Mouse (Mus musculus) yolk sac, embryonic 10.5 days (tissue): ENCODE measurements at regions not wholly inside any gene's neighbourhood (a gene's known extent, or its start where the extent isn't known, plus 50 kb on each side); places are given as distances from the start of the nearest gene placed in this dataset.

ENCODE experiments used
- DNase-seq: peaks from one replicate; pipeline ENCODE4 v3.0.0-alpha.2; 2017; ENCODE audit warnings: low spot score

DNA sequence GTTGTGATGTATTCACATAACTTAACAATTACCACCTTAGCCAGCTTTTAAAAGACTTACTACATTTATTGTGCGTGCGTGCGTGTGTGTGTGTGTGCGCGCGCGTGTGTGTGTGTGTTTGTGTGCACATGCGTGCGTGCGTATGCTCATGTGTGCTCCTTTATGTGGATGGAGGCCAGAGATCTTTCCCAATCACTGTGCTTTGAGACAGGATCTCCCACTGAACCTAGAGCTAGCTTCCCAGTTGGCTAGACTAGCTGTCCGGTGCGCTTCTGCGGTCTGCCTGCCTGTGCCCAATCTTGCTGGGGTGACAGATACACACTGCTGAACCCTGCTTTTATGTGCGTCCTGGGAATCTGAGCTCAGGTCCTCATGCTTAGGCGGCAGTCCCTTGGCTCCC is 50.1 kb upstream of the Arhgap29 start:
- no peak for DNase-seq

GRCm38 (mm10) chr3:121900429-121900844 is 51.9 kb upstream of the Arhgap29 start:
- no peak for DNase-seq

DNA sequence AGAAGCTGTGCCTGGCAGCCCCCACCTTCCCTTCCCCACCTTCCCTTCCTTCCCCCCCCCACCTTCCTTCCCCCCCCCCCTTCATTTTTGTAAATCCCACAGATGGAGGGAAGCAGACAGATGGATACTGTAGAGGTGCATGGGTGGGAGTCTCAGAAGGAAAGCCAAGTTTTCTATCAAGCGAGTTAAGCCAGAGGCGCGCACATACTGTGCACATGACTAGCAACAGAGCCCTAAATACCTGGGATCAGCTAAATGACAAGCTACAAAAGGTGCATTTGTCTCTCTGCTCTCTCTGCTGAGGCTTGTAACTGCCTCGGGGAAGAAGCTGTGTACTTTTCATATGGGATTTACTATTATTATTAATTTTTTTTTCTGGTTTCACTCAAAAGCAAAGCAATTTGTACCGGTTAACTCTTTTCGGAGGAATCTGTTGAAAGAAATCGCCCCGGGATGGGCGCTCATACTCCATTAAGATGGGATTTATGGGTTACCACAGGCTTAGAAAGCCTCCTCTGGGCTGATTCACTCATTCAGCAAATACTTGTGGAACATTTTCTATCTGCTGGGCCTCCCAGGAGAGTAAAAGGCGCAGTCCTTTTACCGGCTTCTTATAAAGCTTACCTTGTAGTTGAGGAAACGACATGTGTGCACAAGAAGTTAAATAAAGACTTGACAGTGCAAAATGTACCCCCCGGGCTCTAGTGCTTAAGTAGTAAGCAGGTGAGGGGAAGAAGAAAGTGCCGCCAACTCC is 54.3 kb upstream of the Arhgap29 start:
- DNase-seq = no peak

GRCm38 (mm10) chr3:121893606-121894005 is 58.7 kb upstream of the Arhgap29 start:
- no peak for DNase-seq

DNA sequence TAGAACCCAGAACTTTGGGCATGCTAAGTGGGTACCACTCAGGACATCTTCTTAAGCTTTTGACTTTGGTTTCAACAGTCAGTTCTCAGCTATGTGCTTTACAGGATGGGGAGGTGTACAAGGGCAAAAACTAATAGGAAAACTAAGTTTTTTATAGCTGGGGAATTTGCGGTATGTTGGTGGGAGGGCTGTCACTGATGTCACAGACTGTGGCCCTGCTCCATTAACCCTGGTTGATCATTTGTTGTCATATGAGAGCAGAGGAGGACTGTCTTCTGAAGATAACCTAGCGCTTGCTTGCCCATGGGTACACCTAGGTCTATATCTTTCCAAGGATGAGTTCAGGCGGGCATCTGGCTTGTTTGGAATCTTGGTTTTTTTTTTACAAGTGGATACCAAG is 59.7 kb upstream of the Arhgap29 start:
- no peak for DNase-seq

- no peak for DNase-seq
Observed at GRCm38 (mm10) chr3:121891338-121891737, 61.0 kb upstream of the Arhgap29 start.

DNA sequence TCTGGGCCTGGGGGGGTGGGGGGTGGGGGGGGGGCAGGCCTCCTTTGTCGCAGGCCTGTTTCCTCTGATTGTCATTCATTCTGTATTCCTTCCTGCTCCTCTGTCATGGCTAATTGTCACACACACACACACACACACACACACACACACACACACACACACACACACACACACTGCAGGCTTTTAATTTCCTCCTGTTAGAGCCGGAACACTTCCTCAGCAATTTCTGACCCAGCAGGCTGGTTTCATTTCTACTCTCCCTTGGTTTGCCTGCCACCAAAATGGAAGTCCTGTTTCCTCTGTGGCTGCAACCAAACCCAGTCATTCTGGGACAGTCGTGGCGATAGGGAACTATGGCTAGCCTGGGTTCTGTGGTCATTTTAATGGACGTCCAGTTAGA is 61.8 kb upstream of the Arhgap29 start:
- no peak for DNase-seq

GRCm38 (mm10) chr3:121886870-121887605 is 65.3 kb upstream of the Arhgap29 start:
- DNase-seq = no peak

GRCm38 (mm10) chr3:121886309-121886708 is 66.0 kb upstream of the Arhgap29 start:
- no peak for DNase-seq

DNA sequence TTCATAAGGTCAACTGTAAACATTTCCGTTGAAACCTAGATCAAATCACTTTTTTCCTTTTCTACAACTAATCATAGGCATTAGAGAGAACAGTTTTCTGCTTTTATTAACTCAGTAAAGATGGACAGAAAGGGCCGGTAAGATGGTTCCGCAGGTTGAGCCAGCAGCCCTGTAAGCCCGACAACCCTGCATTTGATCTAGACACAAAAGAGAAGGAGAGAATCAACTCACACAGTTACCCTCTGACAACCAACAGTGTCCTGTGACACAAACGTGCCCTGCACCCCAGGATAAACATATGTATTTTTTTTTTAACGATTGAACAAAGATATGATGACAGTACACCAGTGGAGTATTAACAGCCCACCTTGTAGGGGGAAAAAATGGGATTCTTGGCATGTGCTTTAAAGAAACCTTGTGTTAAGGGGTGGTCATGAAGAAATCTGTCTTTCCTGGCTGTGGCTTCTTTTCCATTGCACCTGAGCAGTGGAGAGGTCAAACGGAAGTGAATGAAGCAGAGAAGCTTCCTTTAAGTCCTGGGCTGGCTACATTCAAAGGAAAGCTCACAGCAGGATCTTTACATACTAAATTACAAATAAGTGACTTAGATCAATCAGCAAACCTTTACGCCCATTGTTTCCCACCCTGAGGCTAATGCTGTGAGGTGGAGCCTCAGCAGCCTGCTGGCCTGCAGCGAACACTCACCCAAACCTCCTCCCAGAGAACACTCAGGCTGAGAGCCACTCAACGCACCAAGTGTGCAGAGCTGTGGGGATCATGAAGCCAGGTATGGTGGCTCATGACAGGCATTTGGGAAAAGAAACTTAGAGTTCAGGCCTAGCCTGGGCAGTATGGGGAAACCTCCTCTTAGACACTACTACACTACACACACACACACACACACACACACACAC is 66.8 kb upstream of the Arhgap29 start:
- DNase-seq = no peak

DNA sequence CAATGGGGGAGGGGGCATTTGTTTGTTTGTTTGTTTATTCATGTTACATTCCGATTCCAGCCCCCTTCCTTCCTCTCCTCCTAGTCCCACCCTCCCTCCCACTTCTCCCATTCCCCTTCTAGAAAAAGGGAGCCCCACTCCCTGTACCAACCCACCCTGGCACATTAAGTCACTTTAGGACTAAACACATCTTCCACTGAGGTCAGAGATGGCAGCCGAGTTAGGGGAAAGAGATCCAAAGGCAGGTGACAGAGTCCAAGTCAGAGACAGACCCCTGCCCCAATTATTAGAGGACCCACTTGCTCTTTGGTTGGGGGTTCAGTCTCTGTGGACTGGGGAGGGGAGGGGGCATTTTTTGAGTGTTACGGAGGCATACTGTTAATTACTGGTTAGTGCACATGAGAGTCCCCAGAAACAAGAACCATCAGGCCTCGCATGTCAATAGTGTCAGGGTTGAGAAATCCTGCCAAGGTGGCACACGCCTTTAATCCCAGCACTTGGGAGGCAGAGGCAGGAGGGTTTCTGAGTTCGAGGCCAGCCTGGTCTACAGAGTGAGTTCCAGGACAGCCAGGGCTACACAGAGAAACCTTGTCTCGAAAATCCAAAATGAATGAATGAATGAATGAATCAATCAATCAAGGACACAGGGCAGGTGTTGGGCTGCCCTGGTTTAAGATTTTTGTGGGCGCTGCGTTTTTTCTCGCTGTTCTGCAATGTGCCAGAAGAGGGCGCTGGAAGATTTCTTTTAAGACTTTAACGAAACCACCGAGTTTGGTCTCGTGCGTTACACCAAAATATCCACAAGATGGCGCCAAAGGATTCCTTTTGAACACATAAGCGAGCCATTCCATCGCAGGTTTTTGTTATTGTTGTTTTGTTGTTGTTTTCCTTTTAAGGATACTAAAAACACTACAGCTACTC is 67.8 kb upstream of the Arhgap29 start:
- peak; percentile 83 for DNase-seq

DNA sequence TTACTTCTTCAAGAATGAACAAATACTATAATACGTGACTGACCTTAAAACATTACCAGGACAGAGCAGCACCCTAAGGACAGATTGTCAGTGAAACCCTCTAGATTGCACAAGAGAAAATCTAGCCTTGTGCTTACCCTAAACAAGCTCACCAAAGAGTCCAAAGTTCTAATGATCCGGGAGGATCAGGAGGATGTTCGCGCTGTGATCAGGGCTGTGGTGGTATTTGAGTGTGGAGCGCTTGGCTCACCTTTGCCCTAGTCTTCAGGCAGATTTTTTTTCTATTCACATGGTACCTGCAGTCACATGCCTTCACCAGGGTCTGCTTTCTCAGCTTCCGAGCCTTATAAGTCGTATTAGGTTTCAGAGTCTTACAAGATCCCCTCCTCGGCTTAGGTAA is 65.3 kb upstream of the Abcd3 start:
- DNase-seq = peak; percentile 83

DNA sequence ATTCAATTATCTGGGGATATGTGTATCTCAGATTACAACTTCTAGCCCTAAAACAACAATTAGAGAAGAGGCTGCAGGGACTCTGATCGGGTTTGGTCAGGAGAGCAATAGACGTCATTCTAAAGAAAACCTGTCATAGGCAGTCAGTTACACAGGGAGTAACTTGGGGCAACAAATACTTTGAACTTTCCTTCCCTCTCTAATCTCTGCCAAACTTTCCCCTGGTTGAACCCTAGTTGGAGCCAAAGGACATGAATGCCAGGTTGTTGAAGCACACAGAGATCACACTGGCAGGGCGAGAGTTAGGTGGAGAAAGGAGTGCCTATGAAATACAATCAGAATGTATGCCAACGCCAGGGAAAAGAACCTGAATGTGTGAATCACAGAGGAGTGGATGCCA is 60.0 kb upstream of the Abcd3 start:
- no peak for DNase-seq

DNA sequence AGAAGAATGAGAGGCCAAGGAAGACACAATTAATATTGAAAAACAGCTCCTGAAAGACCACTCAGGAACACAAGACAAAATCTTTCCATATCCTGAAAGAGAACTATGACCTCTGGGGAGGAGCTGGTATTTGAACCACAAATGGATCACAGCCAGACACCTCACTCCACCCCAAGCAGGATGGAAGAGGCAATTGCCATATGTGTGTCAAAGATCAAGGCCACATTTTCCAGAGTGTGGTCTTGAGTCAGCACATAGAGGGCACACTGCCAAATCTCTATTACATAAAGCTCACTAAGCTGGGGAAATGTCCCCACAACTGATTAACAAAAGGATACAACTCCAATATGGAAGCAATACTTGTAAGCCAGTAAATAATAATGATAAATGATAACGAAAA is 59.5 kb upstream of the Abcd3 start:
- DNase-seq = no peak

- no peak for DNase-seq
Observed at GRCm38 (mm10) chr3:121873572-121873971, 58.5 kb upstream of the Abcd3 start.

DNA sequence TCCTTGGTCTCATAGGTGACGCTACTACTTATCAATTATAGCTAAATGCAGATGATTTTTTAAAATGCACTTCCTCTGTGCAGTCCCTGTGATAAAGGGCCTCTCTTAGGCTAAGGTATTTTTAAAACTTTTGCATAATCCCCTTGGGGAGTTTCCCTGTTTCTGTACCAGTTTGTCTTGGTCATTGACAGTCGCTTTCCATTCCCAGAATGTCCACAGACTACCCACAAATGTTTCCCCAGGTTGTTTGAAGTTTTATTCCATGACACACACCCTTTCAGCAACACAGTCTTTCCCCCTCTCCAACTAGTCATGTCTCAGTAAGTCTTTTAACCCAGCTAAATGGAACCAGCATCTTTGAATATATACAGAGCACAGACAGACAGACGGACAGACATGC is 57.6 kb upstream of the Abcd3 start:
- DNase-seq = no peak

- DNase-seq = no peak
Observed at GRCm38 (mm10) chr3:121871795-121872194, 56.7 kb upstream of the Abcd3 start.

GRCm38 (mm10) chr3:121870726-121871125 is 55.6 kb upstream of the Abcd3 start:
- no peak for DNase-seq

- no peak for DNase-seq
Observed at GRCm38 (mm10) chr3:121869694-121870093, 54.6 kb upstream of the Abcd3 start.

- DNase-seq = peak; percentile 84
Observed at GRCm38 (mm10) chr3:121867301-121867700, 52.2 kb upstream of the Abcd3 start.

DNA sequence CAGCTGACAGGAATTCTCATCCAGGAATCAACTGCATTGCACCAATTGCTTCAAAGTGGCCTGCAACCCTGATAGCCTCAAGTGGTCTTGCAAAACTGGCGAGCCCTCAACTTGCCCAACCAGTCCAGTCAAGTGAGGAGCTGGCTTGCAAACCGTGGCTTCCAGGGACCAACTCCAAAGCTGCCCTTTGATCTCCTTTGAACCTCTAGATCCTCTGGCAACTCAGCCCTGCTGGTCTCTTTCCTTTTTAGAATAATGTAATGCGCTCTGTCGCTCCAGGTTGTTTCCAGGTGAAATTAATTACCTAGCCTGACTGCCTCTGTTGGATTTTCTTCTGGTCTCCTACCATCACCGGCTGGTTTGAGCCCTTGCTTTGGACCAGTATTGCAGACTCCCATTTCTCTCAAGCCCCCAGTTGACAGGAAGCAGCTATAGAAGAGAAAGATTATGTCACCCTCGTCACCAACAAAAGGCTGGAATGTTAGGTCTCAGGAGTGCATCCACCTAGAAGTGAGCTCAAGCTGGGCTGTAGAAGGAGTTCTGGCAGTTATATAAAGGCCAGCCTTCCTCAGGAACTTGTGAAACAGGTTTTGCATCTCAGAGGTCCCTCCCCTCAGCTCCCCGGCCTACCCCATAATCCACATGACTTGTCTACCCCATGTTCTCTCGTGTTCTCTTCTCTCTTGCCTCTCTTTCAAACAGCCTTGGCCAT is 49.8 kb upstream of the Abcd3 start:
- peak; percentile 44 for DNase-seq
